Mouse (Mus musculus) forebrain, embryonic 15.5 days (tissue): ENCODE measurements at regions not wholly inside any gene's neighbourhood (a gene's known extent, or its start where the extent isn't known, plus 50 kb on each side); places are given as distances from the start of the nearest gene placed in this dataset.

ENCODE experiments used
- ATAC-seq: fragments of 200-750 bp; cut with Nextera tagmentation; replicated peaks from 2 replicates; pipeline ENCODE4 v1.8.0; 2017; ENCODE audit warnings: mild to moderate bottlenecking, moderate TSS enrichment, moderate library complexity
- H3K27ac ChIP-seq: fragments of 300-500 bp; sonication (generic); replicated peaks from 2 replicates; pipeline ENCODE4 v1.5.1; 2015; ENCODE audit warnings: mild to moderate bottlenecking, inconsistent platforms
- H3K27me3 ChIP-seq: fragments of 300-500 bp; sonication (generic); 2 replicates; pipeline ENCODE4 v1.6.1; 2015; ENCODE audit warnings: inconsistent platforms
- H3K36me3 ChIP-seq: fragments of 300-500 bp; sonication (generic); 2 replicates; pipeline ENCODE4 v1.6.1; 2015; ENCODE audit warnings: mild to moderate bottlenecking, inconsistent platforms
- H3K4me1 ChIP-seq: fragments of 300-500 bp; sonication (generic); 2 replicates; pipeline ENCODE4 v1.6.1; 2015; ENCODE audit warnings: inconsistent platforms
- H3K4me2 ChIP-seq: fragments of 300-500 bp; sonication (generic); replicated peaks from 2 replicates; pipeline ENCODE4 v1.6.1; 2015; ENCODE audit warnings: mild to moderate bottlenecking, inconsistent platforms
- H3K4me3 ChIP-seq: fragments of 300-500 bp; sonication (generic); 2 replicates; pipeline ENCODE4 v1.5.1; 2015; ENCODE audit warnings: mild to moderate bottlenecking, inconsistent platforms
- H3K9ac ChIP-seq: fragments of 300-500 bp; sonication (generic); replicated peaks from 2 replicates; pipeline ENCODE4 v1.6.1; 2015; ENCODE audit warnings: mild to moderate bottlenecking, inconsistent platforms
- H3K9me3 ChIP-seq: fragments of 300-500 bp; sonication (generic); 2 replicates; pipeline ENCODE4 v1.6.1; 2016; ENCODE audit warnings: inconsistent platforms
- WGBS: fragments of 180-500 bp; shearing (Covaris S2); methylation state at CpG from one replicate; pipeline ENCODE4 v1.1.7; 2015; ENCODE audit warnings: mixed read lengths; 5-methylcytosine and 5-hydroxymethylcytosine counted together

- 88% methylated on average over 6 of the region's 6 CpGs for WGBS
- no peak overlapping the region for H3K4me3 ChIP-seq
- no peaks in the 10 kb centered on the region for H3K27me3 ChIP-seq
- no peak overlapping the region for H3K4me2 ChIP-seq
- H3K9me3 ChIP-seq: no peaks in the 10 kb centered on the region
- no peak for ATAC-seq
- H3K27ac ChIP-seq: no peak overlapping the region
- no peak overlapping the region for H3K9ac ChIP-seq
- no peaks in the 10 kb centered on the region for H3K36me3 ChIP-seq
- no peaks in the 10 kb centered on the region for H3K4me1 ChIP-seq
These were observed 81.9 kb upstream of the Rgs2 start for GRCm38 (mm10) chr1:144085530-144086520.

GRCm38 (mm10) chr1:144078972-144079371 lies 75.0 kb upstream of the Rgs2 start:
- no peaks in the 10 kb centered on the region for H3K9me3 ChIP-seq
- no peaks in the 10 kb centered on the region for H3K36me3 ChIP-seq
- H3K4me1 ChIP-seq: 0 out of 2 replicates have a peak, but pooled peaks cover 4% of the 10 kb centered on the region
- H3K4me3 ChIP-seq: no peak overlapping the region
- no peaks in the 10 kb centered on the region for H3K27me3 ChIP-seq
- H3K4me2 ChIP-seq: no peak overlapping the region
- H3K9ac ChIP-seq: no peak overlapping the region
- peak; percentile 80 for ATAC-seq
- H3K27ac ChIP-seq: no peak overlapping the region
- 57% methylated on average over 3 of the region's 3 CpGs for WGBS

GRCm38 (mm10) chr1:144078446-144078845 lies 74.5 kb upstream of the Rgs2 start:
- no peaks in the 10 kb centered on the region for H3K9me3 ChIP-seq
- 59% methylated on average over 1 of the region's 1 CpGs for WGBS
- no peak overlapping the region for H3K4me2 ChIP-seq
- H3K4me3 ChIP-seq: no peak overlapping the region
- H3K36me3 ChIP-seq: no peaks in the 10 kb centered on the region
- no peak overlapping the region for H3K9ac ChIP-seq
- 0 out of 2 replicates have a peak, but pooled peaks cover 4% of the 10 kb centered on the region for H3K4me1 ChIP-seq
- ATAC-seq: peak; percentile 91
- no peaks in the 10 kb centered on the region for H3K27me3 ChIP-seq
- no peak overlapping the region for H3K27ac ChIP-seq

- 0 out of 2 replicates have a peak, but pooled peaks cover 4% of the 10 kb centered on the region for H3K4me1 ChIP-seq
- H3K9me3 ChIP-seq: no peaks in the 10 kb centered on the region
- 93% methylated on average over 4 of the region's 4 CpGs for WGBS
- H3K9ac ChIP-seq: no peak overlapping the region
- H3K4me3 ChIP-seq: no peak overlapping the region
- no peak overlapping the region for H3K4me2 ChIP-seq
- no peak for ATAC-seq
- H3K36me3 ChIP-seq: no peaks in the 10 kb centered on the region
- no peaks in the 10 kb centered on the region for H3K27me3 ChIP-seq
- H3K27ac ChIP-seq: no peak overlapping the region
These were observed 72.0 kb upstream of the Rgs2 start for GRCm38 (mm10) chr1:144075991-144076390.

GRCm38 (mm10) chr1:144061283-144061682 lies 57.3 kb upstream of the Rgs2 start:
- 84% methylated on average over 3 of the region's 3 CpGs for WGBS
- no peak for ATAC-seq
- no peak overlapping the region for H3K4me3 ChIP-seq
- no peaks in the 10 kb centered on the region for H3K36me3 ChIP-seq
- H3K9ac ChIP-seq: no peak overlapping the region
- no peaks in the 10 kb centered on the region for H3K27me3 ChIP-seq
- no peak overlapping the region for H3K4me2 ChIP-seq
- no peaks in the 10 kb centered on the region for H3K4me1 ChIP-seq
- H3K27ac ChIP-seq: no peak overlapping the region
- H3K9me3 ChIP-seq: no peaks in the 10 kb centered on the region

GRCm38 (mm10) chr1:144055476-144056213 lies 51.7 kb upstream of the Rgs2 start:
- H3K27ac ChIP-seq: no peak overlapping the region
- no peaks in the 10 kb centered on the region for H3K36me3 ChIP-seq
- no peaks in the 10 kb centered on the region for H3K4me1 ChIP-seq
- H3K9me3 ChIP-seq: no peaks in the 10 kb centered on the region
- no peak overlapping the region for H3K4me3 ChIP-seq
- no peak for ATAC-seq
- H3K9ac ChIP-seq: no peak overlapping the region
- no peaks in the 10 kb centered on the region for H3K27me3 ChIP-seq
- H3K4me2 ChIP-seq: no peak overlapping the region
- WGBS: 72% methylated on average over 13 of the region's 13 CpGs
